In genomic region chr2:63473699-63474098, GRCm38 (mm10) we compare ENCODE assay signal across 9 mouse cellular contexts.
DNase-seq lines count a peak whose midpoint lies in the region; ATAC-seq and TF ChIP-seq lines count a peak whose summit lies in the region.
"Had no signal": no experiment of that assay in that cellular context is flagged by ENCODE, and none has a peak within 500 bp of the region (broad histone marks: within the 10 kb centered on the region; RNA-seq: fewer than 3 reads in every experiment).

No protein-coding gene starts in this region.

- H3K79me2 ChIP-seq in MEL (ENCODE audit: control insufficient read depth, insufficient read depth, low read length, poor library complexity) = no peaks in the 10 kb centered on the region

- no peak overlapping the region for H3K4me3 ChIP-seq in MEL (ENCODE audit: control insufficient read depth in 1 of 2, insufficient read depth in 1 of 2, low read depth in 2 of 2, low read length in 2 of 2)
- no peak overlapping the region for H3K4me3 ChIP-seq in intestine, postnatal 0 days (ENCODE audit: low read depth, low read length)
- no peak overlapping the region for H3K4me3 ChIP-seq in lung, postnatal 0 days (ENCODE audit: low read depth, low read length)
- H3K4me3 ChIP-seq: liver, embryonic 15.5 days had no signal

- no peak for TF ChIP-seq EP300 in MEL (IDR thresholded peaks at IDR 0.05; ENCODE audit: low read depth in 1 of 2, low read length in 2 of 2)
- TF ChIP-seq EP300 in lung, postnatal 0 days (IDR thresholded peaks at IDR 0.05) = no peak

- no peak overlapping the region for H3K27ac ChIP-seq in MEL (ENCODE audit: control insufficient read depth, low read depth, low read length)
- no peak overlapping the region for H3K27ac ChIP-seq in intestine, postnatal 0 days (ENCODE audit: low read depth, low read length)
- H3K27ac ChIP-seq in lung, postnatal 0 days (ENCODE audit: low read length) = no peak overlapping the region
- H3K27ac ChIP-seq: liver, embryonic 15.5 days had no signal

- no peak overlapping the region for H3K4me2 ChIP-seq in intestine, postnatal 0 days (replicated peaks; ENCODE audit: low read depth)
- no peak overlapping the region for H3K4me2 ChIP-seq in lung, postnatal 0 days (replicated peaks; ENCODE audit: low read depth, low read length)
- H3K4me2 ChIP-seq: liver, embryonic 15.5 days had no signal

- H3K27me3 ChIP-seq in MEL (ENCODE audit: control insufficient read depth in 1 of 2, insufficient read depth in 2 of 2, low read length in 2 of 2) = no peaks in the 10 kb centered on the region
- no peaks in the 10 kb centered on the region for H3K27me3 ChIP-seq in intestine, postnatal 0 days (replicated peaks; ENCODE audit: control insufficient read depth, insufficient read depth, low read length)
- no peaks in the 10 kb centered on the region for H3K27me3 ChIP-seq in lung, postnatal 0 days (replicated peaks; ENCODE audit: insufficient read depth, low read length)
- H3K27me3 ChIP-seq: liver, embryonic 15.5 days had no signal

- H3K4me1 ChIP-seq in MEL (ENCODE audit: control insufficient read depth in 1 of 2, insufficient read depth in 2 of 2, low read length in 2 of 2) = no peaks in the 10 kb centered on the region
- no peaks in the 10 kb centered on the region for H3K4me1 ChIP-seq in intestine, postnatal 0 days (replicated peaks; ENCODE audit: control insufficient read depth, insufficient read depth, low read length)
- H3K4me1 ChIP-seq in lung, postnatal 0 days (ENCODE audit: insufficient read depth, low read depth, low read length) = no peaks in the 10 kb centered on the region
- H3K4me1 ChIP-seq: liver, embryonic 15.5 days had no signal

- H3K9me3 ChIP-seq in MEL (replicated peaks; ENCODE audit: insufficient read depth, low read length) = no peaks in the 10 kb centered on the region
- H3K9me3 ChIP-seq in intestine, postnatal 0 days (ENCODE audit: control insufficient read depth) = no peaks in the 10 kb centered on the region
- H3K9me3 ChIP-seq in lung, postnatal 0 days (ENCODE audit: low read length) = no peaks in the 10 kb centered on the region
- H3K9me3 ChIP-seq: liver, embryonic 15.5 days had no signal

- no peak overlapping the region for H3K9ac ChIP-seq in MEL (ENCODE audit: control insufficient read depth, low read depth, low read length, poor library complexity, severe bottlenecking)
- H3K9ac ChIP-seq in intestine, postnatal 0 days (ENCODE audit: low read depth, low read length) = no peak overlapping the region
- H3K9ac ChIP-seq in lung, postnatal 0 days (replicated peaks; ENCODE audit: low read depth) = no peak overlapping the region
- H3K9ac ChIP-seq: liver, embryonic 15.5 days had no signal

- DNase-seq in heart, postnatal 10 days = peak; percentile 36 to 56
- no peak for DNase-seq in heart, postnatal 25 days (ENCODE audit: low spot score)
- peak; percentile 39 for DNase-seq in MEL (ENCODE audit: low read depth, low spot score)
- peak; percentile 36 for DNase-seq in embryo, embryonic 9.5 days (ENCODE audit: extremely low spot score)
- DNase-seq in lung, postnatal 0 days (ENCODE audit: low spot score) = peak; percentile 65
- peak; percentile 15 to 54 for DNase-seq in right cerebral cortex, postnatal 36 days (ENCODE audit: low spot score in 2 of 2)
- DNase-seq in heart, adult 9 months (ENCODE audit: low spot score in 2 of 2) = no peak

- TF ChIP-seq RAD21 in MEL (IDR thresholded peaks at IDR 0.05; ENCODE audit: low read depth, low read length) = peak; percentile 64

- TF ChIP-seq CTCF in MEL (IDR thresholded peaks at IDR 0.05 in 2 of 3, conservative IDR thresholded peaks at IDR 0.05 in 1 of 3; ENCODE audit: control insufficient read depth in 1 of 3, insufficient read depth in 1 of 3, low read depth in 2 of 3, low read length in 3 of 3, poor library complexity in 1 of 3, severe bottlenecking in 1 of 3) = peak; percentile 28 to 55 (median 36)
- peak; percentile 83 for TF ChIP-seq CTCF in intestine, postnatal 0 days (IDR thresholded peaks at IDR 0.05; ENCODE audit: low read depth)
- TF ChIP-seq CTCF in lung, postnatal 0 days (IDR thresholded peaks at IDR 0.05) = peak; percentile 78

- ATAC-seq in intestine, postnatal 0 days = no peak
- no peak for ATAC-seq in lung, postnatal 0 days

- intact Hi-C loops in heart, postnatal 10 days (cut with DNase I) = no loop called here
- intact Hi-C loops in heart, postnatal 25 days (cut with DNase I) = loop anchor here (10.0 kb wide), 1 partner anchor 1381 kb away; no protein-coding TSS in a partner anchor

- no peaks in the 10 kb centered on the region for H3K36me3 ChIP-seq in MEL (ENCODE audit: control insufficient read depth in 1 of 2, insufficient read depth in 2 of 2, low read length in 2 of 2)
- H3K36me3 ChIP-seq in intestine, postnatal 0 days (ENCODE audit: control insufficient read depth, insufficient read depth) = no peaks in the 10 kb centered on the region
- no peaks in the 10 kb centered on the region for H3K36me3 ChIP-seq in lung, postnatal 0 days (ENCODE audit: insufficient read depth, low read length)
- H3K36me3 ChIP-seq: liver, embryonic 15.5 days had no signal

- WGBS in intestine, postnatal 0 days = 20% methylated on average over 2 of the region's 2 CpGs
- WGBS in lung, postnatal 0 days = 8% methylated on average over 2 of the region's 2 CpGs

- no peak for TF ChIP-seq POLR2A in MEL (IDR thresholded peaks at IDR 0.05; ENCODE audit: control insufficient read depth in 1 of 2, insufficient read depth in 1 of 2, low read depth in 1 of 2, low read length in 2 of 2, poor library complexity in 1 of 2)

TF ChIP-seq in MEL, 35 proteins besides CTCF, POLR2A, EP300 and RAD21:
- TF ChIP-seq ZC3H11A (IDR thresholded peaks at IDR 0.05; ENCODE audit: low read depth, low read length) (peak; percentile 22; the same call in 1 of the 2 replicates), SMC3 (IDR thresholded peaks at IDR 0.05; ENCODE audit: low read depth, low read length) (peak; percentile 59), CHD2 (IDR thresholded peaks at IDR 0.05; ENCODE audit: low read length) (no peak)

Comparison
In these comparisons a context has a peak if more than half of its experiments do, and no peak if none do; other contexts are left out.
1. DNase-seq: peak in heart, postnatal 10 days (2 of 2), MEL (single experiment), embryo, embryonic 9.5 days (single experiment), lung, postnatal 0 days (single experiment) and right cerebral cortex, postnatal 36 days (2 of 2); none in heart, postnatal 25 days (single experiment) and heart, adult 9 months (0 of 2).
2. Peak in every context shown above with its lines, with median percentiles within 50 percentile points of each other: CTCF ChIP-seq.